Mouse (Mus musculus) liver, adult (tissue): ENCODE data around the gene Rhof.

Experiments
- GATA4 ChIP-seq: IDR thresholded peaks from 2 replicates; pipeline ENCODE4 v1.6.1; 2014; ENCODE audit warnings: mild to moderate bottlenecking, low read length; ENCODE audit not compliant: insufficient replicate concordance

The Rhof gene

DNA sequence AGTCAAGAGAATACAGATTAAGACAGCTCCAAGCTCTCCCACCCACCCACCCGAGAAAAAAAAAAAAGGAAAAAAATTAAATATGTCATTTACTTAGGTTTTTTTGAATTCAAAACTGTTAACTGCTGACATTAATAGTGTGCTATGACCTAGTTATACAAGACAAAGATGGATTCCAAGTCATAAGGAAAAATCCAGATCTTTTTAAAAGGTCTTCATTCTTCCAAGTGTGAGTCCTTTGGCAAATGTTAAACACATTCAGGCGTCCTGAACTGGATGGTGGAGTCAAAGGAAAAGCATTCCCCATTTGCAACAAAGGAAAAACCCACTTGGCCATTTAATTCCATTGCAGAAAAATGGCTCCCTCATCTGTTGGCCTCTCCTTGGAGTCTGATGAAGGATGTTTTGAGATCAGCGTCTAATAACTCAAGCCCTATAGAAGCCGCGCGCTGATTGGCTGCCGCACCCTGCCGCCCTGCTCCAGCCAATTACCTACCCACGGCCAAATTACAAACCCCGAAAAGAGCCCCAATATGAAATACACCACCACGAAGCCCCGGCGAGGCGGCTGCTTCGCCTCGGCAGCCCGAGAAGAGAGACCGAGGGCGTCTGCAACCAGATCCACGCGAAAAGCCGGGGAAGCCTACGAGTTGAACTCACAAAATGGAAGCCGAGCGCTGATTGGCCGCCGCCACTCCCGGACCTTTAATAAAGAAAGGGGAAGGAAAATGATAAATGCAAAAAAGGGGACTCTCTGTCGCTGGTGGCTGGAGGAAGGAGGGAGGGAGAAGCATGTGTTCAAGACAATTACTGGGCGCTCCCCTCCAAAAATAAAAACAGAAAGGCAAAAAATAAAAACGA, 8.4 kb upstream of the Rhof start:
- TF ChIP-seq GATA4, result 0 out of 2 replicates have a peak, but pooled peaks have one; percentile 46

DNA sequence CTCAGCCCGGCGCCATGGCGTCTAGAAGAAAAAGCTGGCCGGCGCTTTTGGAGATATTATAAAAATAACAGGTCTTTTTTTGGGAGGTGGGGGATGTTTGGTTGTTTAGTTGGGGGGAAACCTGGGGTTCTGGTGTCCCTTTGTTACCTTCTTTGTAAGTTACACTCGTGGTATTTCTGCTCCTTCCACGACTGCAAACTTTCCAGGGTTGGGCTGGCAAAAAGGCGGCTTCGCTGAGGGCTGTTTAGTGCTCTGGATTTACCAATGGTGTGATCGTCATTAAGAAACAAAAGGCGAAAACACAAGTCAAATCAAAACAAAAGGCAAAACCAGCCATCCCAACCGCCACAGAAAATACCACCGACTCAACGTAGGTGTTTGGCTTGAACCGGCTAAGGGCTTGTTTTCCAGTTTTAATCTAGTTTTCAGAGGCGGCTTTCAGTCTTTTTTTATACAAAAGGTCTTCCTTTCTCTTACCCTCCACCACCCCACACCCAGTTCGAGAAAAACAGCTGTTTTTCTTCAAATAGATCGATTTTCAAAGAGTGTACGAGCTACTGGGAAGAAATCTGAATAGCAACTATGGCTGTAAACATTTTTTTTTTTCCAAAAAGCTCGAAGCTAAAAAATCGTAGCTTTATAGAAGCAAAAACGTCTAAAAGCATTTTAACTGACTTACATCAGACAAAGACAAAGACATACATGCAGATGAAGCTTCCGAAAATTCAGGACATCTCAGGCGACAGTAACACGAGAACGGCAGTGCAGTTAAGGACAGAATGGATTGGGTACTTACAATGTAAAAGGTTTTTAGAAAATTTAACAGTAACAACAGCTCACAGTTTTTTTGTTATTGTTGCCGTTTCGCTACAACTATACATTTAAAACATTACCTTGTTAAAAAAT, 7.5 kb upstream of the Rhof start:
- TF ChIP-seq GATA4, result no peak

DNA sequence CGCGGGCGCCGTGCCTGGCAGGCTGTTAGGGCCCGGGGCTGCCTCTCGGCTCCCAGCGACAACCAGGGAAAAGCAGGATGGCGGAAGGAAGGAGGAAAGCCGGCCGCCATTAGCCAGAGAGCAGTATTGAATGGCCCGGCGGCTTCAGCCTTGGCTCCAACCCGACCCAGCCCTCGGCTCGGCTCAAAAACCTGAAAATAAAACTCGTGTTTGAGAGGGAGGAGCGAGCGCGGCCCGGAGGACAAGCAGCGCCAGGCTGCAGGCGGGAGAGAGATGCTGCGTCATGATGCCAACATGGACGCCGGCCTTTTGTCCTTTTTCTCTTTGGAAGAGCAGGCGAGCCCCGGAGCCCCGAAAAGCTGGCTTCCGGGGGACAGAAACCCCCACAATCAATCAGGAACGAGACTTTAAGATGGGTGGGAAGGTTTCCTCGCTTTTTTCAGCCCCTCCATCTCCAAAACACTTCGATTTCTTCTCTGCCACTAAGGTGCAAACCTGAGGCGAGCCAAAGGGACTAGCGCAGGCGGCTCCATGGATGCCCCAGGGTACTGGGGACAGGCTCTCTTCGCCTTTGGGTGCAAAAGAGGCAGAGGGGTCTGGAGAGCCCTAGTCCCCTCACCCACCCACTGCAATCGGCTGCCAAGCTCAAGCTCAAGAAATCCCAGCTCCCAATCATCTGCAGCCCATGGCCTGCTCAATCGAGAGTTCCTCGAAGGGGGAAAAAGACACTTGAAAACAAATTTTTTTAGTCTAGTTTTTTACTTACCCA, 6.6 kb upstream of the Rhof start:
- TF ChIP-seq GATA4, result no peak

DNA sequence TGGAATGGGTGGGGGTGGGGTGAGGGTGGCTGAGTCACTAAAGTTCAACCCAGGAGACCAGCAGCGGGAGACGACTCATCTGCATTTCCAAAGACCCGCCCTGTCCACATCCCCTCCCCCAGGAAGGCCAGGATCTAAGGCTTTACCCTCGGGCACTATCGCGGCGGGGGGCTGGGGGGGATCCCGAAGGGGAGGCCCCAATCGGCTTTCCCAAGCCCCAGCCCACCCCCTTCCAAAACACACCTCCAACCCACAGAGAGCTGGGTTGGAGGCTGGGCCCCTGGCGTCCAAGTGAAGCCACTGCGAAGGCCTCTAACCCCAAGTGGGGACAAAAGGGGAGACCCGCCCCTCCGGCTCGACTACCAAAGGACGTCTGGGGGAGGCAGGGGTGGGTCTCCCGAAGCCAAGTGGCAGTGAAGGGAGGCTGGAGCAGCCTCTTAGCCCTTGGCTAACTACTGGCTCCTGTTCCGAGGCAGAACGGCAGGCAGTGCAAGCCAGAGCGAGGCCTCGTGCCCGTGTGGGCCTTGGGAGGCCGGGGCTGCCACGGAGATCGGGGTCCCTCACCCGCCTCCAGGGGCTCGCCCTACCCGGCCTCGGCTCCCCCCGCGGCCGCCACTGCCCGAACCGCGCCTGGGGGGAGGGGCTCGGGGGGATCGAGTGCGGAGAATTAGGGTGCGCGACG, 5.9 kb upstream of the Rhof start:
- no peak for TF ChIP-seq GATA4

DNA sequence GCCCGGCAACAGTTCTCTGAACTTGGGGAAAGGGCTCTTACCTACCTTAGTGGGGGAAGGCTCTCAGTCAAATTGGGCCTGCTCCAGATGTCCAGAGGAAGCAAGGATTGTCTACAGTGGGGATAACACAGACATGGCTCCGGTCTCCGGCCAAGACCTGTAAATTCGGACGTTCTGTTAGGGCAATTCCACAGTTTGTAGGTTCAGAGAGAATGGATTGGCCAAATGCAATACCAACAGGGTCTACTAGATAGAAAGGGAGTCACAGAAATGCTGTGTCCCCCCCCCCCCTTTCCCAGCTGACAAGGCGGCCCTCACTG, 5.4 kb upstream of the Rhof start:
- no peak for TF ChIP-seq GATA4

DNA sequence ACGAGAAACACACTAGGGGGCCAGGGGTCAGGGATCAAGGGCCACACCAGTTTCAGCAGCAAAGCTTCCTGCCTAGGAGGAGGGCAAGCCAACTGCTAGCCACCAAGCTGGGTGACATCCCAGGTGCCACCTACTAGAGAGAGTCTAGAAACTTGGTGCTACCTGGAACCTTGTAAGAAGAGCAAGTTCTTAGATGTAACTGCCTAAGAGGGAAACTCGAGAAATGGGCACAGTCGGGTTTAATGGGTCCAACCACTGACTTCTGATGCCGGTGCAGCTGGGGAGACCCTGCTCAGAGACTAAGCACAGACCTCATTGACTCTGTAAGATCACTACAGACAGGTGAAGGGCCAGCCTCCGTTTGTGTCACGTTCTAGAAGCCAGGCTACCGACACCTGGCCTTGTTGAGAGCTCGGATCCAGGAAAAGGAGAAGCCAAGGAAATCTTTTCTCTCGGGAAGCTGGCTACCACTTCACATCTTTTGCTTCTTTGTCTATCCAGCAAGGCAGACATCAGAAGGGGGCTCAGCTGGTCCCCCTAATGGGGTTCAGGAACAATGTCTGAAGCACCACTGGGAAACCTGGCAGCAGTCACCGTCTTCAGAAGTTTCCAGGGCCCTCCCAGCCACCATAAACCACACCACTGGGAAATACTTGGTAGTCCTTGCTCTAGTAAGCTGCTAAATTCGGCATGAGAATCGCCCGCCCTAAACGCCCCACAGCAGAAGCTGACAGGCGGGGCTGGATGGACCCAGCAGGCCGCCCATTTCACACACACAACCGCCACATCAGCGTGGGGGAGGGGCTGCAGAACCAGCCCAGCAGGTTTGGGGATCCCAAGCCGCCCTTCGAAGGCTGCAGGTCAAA, 4.8 kb upstream of the Rhof start:
- TF ChIP-seq GATA4, result no peak

DNA sequence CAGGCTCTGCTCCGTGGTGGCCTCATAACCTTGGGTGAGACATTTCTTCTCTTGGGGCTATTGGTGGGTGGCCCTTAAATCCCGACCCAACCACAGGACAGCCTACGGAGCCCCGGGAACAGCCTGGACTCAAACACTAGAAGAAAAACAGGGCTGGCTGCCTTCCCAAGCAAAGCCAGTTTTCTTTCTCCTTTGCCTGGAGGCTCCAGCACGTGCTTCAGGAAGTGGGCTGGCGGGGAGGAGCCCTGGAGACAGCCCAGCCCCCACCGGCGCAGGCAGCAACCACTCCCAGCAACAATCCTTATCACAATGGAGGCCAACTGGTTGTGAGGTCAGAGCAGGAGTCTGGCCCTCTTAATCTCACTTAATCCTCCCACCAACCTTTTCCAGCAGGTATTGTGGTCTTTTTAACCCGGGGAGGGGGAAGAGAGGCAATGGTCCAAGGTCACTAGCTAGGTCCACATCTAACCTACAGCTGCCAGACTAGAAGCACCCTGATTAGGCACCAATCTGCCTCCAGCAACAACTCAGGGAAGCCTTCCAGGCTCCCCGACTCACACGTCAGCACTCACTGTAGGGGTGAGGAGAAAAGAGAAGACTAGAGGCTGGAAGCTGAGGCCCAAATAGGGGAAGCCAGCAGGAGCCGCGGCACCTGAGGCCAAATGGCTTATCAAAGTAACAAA, 4.0 kb upstream of the Rhof start:
- peak; percentile 97 for TF ChIP-seq GATA4

DNA sequence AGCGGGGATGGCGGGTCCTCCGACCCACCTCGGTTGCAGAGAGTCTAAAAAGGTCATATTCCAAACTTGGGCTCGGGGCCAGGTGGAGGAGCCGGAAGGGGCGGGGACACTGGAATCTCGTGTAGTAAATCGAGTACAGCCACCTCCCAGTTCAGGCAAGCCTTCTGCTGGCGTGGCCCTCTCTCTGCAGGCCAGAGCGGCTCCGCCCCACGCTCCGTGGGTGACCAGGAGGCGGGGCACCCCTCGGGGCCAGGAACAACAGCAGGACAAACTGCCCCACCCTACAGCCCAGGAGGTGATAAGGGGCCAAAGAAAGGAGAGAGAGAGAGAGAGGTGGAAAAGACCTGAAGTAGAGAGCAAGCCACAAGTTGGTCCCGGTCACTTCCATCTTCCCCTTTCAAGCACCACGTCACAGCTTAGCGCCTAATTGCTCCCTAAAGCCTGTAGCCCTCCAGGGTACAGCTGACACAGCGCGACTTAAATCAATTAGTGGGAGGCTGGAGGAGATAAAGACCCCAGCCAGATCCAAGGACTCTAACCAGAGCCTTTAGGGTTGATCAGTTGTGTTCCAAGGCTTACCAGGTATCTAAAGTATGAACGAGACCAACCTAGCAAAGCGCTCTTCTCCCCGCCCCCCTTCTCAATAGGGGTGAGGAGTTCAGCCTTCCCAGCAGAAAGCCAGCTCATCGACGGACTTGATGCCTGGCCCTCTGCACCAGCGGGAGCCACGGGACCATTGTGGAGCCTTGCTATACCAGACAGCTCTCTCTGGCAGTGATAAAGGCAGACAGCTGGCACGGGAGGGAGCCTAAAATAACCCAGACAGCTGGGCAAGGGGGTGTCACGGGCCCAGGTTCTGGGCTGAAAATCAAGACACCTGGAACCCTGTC, 3.2 kb upstream of the Rhof start:
- peak; percentile 91 for TF ChIP-seq GATA4

DNA sequence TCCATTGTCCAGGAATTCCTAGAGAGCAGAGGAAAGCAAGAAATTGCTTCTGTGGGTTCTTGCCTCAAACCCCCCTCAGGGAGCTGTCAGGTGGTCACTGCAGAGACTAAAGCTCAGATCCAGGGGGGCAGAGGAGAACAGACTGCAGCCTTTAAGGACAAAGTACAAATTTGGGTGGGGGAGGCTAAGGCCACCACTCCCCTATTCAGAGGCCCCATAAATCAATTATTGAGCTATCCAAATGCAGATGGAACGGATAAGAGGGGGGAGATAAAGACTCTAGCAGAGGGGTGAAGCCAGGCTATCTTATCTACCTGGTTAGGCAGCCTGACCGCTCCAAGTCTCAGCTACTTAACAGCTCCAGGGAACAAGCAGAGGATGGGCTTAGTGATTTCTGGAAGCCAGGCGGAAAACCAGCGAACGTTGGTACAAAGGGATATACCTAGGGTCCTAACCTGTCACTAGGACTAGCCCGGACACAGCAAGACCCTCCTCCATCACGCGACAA, 2.4 kb upstream of the Rhof start:
- TF ChIP-seq GATA4, result no peak

DNA sequence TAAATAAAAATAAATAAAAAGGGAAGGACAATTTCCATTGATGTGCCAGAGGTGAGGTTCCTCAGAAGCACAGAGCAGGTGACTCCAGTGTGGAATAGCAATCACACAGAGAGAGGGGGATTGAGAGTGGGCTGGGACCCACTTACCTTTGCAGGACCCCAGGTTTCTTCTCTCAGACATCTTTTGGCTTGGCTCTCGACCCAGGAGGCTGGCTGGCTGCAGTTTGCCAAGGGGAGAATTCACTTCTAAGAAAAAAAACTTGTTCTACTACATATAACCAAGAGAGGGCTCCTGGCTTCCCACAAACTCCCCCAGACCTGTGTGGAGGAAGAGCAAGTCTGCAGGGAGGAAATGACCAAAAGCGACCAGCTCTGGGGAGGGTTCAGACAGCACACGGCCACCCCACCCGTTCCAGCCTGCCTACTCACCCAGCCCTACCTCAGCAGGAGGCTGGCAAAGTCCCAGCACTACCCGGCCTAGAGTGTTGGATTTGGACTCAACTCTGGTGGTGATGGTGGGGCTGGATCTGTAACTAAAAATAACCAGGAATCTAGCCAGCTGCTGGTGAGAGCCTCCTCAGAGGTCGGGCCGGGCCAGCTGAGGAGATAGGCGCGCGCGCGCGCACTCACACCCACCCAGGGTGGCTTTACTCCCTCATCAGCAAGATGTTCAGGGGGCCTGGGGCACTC, 1.8 kb upstream of the Rhof start:
- no peak for TF ChIP-seq GATA4

DNA sequence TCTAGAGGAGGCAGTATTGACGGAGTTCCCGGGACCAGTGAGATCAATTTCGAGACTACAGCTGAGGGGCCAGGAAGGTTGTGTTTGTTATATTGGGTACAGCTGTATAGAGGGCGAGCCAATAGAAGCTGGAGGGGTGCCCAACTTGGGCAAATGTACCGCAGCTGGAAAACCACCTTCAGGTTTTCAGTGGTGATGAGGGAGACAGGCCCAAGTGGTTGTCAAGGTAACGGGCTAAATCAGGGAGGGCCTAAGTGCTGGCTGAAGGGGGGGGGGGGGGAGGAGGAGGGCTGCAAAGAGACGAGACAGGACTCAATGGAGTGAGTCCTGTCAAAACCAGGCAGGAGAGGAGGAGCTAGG, 1.3 kb upstream of the Rhof start:
- TF ChIP-seq GATA4, result no peak

DNA sequence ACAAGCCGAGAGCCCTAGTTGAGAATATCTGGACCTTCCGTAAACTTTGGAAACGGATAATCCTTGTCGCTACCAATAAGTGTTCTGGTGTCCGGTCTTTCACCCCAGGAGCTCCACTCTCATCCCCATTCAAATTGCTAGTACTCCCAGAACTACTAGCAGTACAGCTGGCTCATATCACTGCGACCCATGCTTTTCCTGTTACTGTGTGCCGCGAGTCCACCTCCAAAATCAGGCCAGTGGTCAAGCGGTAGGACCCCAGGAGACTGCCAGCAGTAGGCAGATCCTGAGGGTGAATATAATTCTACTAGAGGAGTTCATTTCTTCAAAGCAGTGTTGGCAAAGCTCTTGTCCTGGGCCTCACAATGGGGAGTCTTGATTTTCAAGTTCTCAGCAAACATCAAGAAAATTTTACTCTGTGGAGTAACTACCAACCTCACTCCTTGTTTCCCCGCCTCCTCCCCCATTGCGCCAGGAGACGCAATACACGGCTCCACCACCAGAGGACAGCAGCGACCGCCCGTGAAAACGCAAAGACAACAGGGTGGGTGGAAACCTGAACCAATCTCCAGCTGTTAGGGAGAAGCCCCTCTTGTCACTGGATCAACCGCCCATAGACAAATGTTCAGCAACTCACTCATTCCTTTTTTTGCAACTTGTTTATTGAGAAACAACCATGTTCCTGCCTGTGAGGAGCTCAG, 741 bp upstream of the Rhof start:
- TF ChIP-seq GATA4, result no peak

DNA sequence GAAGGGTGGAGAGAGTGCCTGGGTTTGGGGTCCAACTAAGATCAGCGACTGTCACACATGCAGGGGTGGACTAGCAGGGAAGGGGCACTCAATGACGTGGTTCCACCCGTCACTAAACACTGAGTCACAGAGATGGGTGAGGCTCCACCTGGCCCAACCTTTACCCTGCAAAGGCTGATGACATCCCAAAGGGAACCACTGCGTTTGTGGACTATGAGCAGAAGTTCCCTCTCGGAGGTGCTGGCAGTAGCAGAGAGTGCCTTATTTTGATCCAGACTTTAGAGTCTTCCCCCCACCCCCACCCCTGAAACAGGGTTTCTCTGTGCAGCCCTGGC, 1.7 kb downstream of the Rhof start:
- TF ChIP-seq GATA4, result no peak
